Mouse (Mus musculus): ENCODE results near the gene Cox7a1.

- TF ChIP-seq CTCF (IDR thresholded peaks at IDR 0.05; ENCODE audit: borderline replicate concordance, insufficient read depth, low read depth, low read length) (peak; percentile 57), POLR2A (IDR thresholded peaks at IDR 0.05; ENCODE audit: borderline replicate concordance, insufficient read depth, low read length) (0 out of 2 replicates have a peak, but pooled peaks have one; percentile 4)
Observed at GRCm38 (mm10) chr7:30232631-30233148, 48.7 kb downstream of the Cox7a1 start.

Data from cerebellum, adult 2 months (tissue).